Mouse (Mus musculus) adrenal gland, adult (tissue): ENCODE results near the gene Cdc42bpa.

Source experiments
- DNase-seq, 2 experiments: peaks; one replicate each; pipeline ENCODE4 v3.0.0; 2022 to 2023; ENCODE audit warnings: low spot score in 1 of 2; ENCODE audit not compliant: inconsistent age in 2 of 2

Gene Cdc42bpa

DNA sequence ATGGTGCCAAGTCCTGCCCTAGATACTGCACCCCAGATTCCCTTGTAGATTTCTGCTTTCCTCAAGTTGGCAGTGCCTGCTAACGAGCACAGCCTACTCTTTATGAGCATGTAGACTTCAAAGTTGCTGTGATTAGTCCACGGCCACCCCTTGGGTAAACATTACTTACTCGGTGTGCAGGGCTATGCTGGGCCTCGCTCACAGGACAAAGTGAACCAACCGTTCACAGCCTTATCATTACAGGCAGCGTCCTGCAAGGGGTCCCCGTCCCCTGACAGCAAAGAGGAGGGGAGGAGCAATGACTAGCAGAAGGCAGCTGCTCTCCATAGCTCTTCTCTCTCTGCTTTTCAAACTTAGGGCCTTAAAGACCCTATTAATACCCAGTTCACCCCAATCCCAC is 224.5 kb downstream of the Cdc42bpa start:
- no peak for DNase-seq

GRCm38 (mm10) chr1:180185877-180186276 is 225.6 kb downstream of the Cdc42bpa start:
- no peak for DNase-seq

GRCm38 (mm10) chr1:180186371-180186770 is 226.1 kb downstream of the Cdc42bpa start:
- no peak for DNase-seq

- DNase-seq, result peak in 1 of 2 experiments; percentile 82
These were observed 228.7 kb downstream of the Cdc42bpa start for GRCm38 (mm10) chr1:180188951-180189350.

- DNase-seq, result no peak
These were observed 230.8 kb downstream of the Cdc42bpa start for GRCm38 (mm10) chr1:180191112-180191511.

GRCm38 (mm10) chr1:180191651-180192220 is 231.5 kb downstream of the Cdc42bpa start:
- DNase-seq, result peak in 1 of 2 experiments; percentile 48

DNA sequence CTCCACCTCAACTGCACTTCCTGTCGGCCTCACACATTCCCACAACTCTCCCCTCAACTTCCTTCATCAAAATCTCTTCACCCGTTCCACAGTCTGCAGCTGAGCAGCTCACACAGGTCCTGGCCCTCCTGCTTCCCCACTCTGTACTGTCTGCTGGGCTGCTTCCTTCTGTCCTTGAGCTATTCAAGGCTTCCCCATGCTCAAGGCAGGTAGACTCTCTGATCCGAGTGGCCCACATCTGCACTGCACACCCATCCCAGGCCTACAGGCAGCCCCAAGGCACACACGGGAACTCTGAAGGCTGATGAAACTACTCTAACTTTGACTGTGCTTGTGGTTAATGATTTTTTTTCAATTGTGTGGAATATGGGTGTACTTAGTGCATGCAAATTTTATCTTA is 232.6 kb downstream of the Cdc42bpa start:
- DNase-seq, result peak in 1 of 2 experiments; percentile 57

DNA sequence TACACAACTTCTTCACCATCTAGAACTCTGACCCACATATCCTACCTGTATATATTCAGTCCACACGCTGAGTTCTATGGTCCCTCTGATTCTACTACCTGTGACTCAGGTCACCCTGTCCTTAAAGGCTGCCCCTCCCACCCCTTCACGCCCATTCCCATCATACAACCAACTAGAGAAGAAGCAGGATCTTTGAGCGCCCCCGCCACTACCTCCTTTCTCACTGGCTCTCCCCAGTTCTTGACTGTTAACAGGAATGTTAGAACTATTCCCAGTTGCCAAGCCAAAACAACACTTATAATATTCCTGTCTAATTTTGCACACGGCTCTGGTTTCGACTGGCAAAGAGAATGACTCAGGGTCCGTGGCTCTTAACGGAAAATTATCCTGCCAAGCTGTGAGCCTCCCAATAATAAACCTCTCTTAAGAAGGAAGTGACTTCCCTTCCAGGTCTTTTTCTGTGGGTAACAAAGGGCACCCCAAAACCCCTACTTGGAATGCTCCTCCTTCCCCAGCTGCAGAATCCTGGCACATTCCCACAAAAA is 233.2 kb downstream of the Cdc42bpa start:
- peak in 1 of 2 experiments; percentile 49 for DNase-seq

DNA sequence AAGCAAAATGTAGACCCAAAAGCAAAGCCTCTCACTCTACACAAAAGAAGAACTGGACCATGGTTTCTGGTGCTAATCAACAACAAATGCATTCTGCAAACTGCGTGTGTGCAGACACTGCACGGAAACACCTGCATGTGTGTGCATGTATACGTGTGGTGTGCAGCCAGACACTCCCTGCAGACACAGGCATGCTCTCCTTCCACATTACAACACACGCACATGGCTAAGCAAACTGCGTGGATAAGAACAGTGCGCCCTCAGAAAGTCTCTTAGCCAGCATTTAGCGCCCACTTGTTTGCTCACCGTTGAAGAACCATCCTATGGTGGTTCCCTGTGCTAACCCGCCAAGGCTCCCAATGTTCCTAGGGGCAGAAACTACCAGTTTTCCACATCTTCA is 233.8 kb downstream of the Cdc42bpa start:
- DNase-seq, result peak in 1 of 2 experiments; percentile 22

DNA sequence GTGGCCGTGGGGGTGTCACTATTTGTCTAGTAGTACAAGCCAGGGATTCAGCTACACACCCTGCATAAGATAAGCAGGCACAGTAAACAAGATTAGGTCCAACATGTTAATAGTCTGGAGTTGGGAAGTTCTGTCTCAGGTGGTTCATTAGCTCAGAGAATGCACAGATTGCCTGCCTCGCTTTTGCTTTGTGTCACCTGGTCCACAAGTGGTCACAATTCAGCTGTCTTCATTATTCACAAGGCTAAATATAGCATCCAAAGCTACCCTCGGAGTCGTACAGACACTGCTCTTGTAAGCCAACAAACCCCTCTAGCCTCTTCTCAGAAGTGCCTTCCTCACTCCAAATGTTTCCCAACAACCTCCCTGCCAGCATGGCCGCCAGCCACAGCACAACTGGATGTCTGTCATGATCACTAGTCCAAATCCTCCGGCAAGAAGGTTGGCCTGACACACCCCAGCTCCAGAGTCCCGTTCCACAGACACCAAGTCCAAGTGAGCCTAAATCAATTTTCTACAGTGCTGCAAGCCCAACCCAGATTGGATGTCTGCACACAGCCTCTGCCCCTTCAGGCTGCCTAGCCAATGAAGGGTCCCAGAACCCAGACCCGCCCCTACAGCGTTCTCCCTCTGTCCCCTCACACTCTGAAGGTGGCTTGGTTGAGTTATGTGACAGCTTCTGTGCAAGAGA is 234.7 kb downstream of the Cdc42bpa start:
- DNase-seq, result peak; percentile 63 to 88

GRCm38 (mm10) chr1:180195703-180196381 is 235.6 kb downstream of the Cdc42bpa start:
- DNase-seq, result peak; percentile 98 to 99

DNA sequence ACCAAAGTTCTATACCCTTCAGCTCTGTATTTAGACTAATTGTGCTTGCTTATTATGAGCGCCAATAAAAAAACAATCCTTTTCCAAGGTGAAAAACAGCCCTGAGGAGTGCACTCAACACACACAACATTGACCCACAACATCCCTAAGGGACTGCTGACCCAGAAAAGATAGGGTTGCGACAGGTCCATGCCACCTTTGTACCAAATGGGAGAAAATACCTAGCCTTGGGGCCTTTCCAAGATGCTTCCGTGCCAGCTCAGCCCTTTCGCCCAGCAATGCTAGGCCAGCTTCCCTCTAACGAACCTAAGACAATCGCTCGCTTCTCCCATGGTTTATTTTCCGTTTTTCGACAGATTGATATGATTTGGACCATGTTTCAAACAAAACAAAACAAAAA is 236.2 kb downstream of the Cdc42bpa start:
- peak in 1 of 2 experiments; percentile 76 for DNase-seq

GRCm38 (mm10) chr1:180197956-180198355 is 237.7 kb downstream of the Cdc42bpa start:
- DNase-seq, result peak in 1 of 2 experiments; percentile 41

- DNase-seq, result no peak
These were observed 238.9 kb downstream of the Cdc42bpa start, which contains the start of gene Coq8a for GRCm38 (mm10) chr1:180198959-180199714. TSS of gene Coq8a (minus strand) at chr1:180199602.

GRCm38 (mm10) chr1:180199715-180200050 is 239.4 kb downstream of the Cdc42bpa start:
- no peak for DNase-seq

- DNase-seq, result peak in 1 of 2 experiments; percentile 35
These were observed 240.4 kb downstream of the Cdc42bpa start for GRCm38 (mm10) chr1:180200722-180201121.

GRCm38 (mm10) chr1:180208370-180208769 is 248.1 kb downstream of the Cdc42bpa start:
- no peak for DNase-seq

DNA sequence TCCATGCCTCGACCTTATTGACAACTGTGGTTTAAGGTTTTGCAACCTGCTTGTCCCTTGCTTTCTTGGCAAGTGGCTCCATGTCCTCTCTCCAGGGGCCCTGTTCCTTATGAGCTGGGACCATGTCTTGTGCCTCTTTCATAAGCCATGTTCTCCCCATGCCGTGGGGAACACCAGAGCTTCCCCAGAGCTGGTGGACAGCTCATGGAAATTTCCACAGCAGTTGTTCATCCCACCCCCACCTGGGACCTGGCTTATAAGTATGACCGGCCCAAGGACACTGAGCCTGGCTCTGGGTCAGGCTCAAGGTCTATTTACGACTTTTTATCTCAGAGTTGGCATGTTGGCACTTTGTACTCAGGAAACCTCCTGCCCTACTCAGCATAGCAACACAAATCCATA is 249.8 kb downstream of the Cdc42bpa start:
- peak; percentile 80 to 94 for DNase-seq

GRCm38 (mm10) chr1:180210781-180211271 is 250.6 kb downstream of the Cdc42bpa start:
- DNase-seq, result peak; percentile 51 to 83

DNA sequence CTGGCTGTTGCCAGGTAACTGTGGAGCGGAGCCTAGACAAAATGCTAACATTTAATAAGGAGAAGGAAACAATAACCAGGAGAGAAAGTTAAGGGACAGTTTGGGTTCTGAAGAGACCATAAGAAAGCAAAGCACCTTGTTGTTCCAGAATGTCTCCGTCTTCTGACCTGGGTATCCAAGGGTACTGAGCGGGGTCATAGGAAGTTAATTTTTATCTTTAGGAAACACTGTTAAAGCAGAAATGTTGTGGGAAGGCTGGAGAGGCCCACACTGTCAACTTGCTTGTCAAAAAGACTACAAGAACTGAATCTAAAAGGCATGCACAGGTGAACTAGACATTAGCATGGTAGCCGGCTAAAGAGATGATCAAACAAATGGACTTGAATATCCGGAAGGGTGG is 252.6 kb downstream of the Cdc42bpa start:
- DNase-seq, result no peak

DNA sequence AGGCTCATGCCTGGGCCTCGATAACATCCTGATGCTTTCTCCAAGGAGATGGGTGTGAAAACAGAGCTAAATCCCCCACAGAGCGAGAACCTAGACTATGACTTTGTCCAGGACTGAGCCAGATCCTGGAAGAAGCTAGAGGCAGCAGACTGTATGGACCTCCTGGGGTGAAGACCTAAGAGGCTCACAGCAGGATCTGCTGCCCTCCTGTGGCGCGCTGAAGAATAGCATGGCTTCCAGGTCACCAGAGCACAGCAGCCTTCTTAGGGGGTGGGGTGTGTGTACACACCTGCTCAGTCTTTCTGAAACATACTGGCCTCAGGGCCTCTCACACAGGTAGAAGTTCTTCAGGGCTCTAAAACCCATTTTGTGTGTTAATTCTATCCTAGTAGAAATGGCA is 254.8 kb downstream of the Cdc42bpa start:
- peak; percentile 71 to 89 for DNase-seq
